Mouse (Mus musculus) heart, adult 9 months (tissue): ENCODE measurements around the gene Cmtm3.

Experiments used
- DNase-seq, 2 experiments: peaks; one replicate each; pipeline ENCODE4 v3.0.0; 2022; ENCODE audit warnings: low spot score in 2 of 2

Gene Cmtm3

GRCm38 (mm10) chr8:104383296-104383695 lies 44.1 kb downstream of the Cmtm3 start:
- no peak for DNase-seq

- no peak for DNase-seq
Measured at GRCm38 (mm10) chr8:104383977-104384376, 44.8 kb downstream of the Cmtm3 start.

- DNase-seq = no peak
Measured at GRCm38 (mm10) chr8:104386693-104387092, 47.5 kb downstream of the Cmtm3 start.

GRCm38 (mm10) chr8:104387501-104387900 lies 48.3 kb downstream of the Cmtm3 start:
- no peak for DNase-seq

- DNase-seq = peak in 1 of 2 experiments; percentile 32
Measured at GRCm38 (mm10) chr8:104387980-104388379, 48.8 kb downstream of the Cmtm3 start.

GRCm38 (mm10) chr8:104390245-104390644 lies 51.0 kb downstream of the Cmtm3 start:
- no peak for DNase-seq

- DNase-seq = no peak
Measured at GRCm38 (mm10) chr8:104393139-104393538, 53.9 kb downstream of the Cmtm3 start.

- no peak for DNase-seq
Measured at GRCm38 (mm10) chr8:104393767-104394166, 54.6 kb downstream of the Cmtm3 start.

- DNase-seq = peak; percentile 26 to 42
Measured at GRCm38 (mm10) chr8:104394801-104395702, 55.8 kb downstream of the Cmtm3 start.

GRCm38 (mm10) chr8:104395703-104396357 lies 56.6 kb downstream of the Cmtm3 start, which contains the start of gene Cmtm4:
Gene Cmtm4, minus strand, starts transcription at chr8:104395807.
- peak in 1 of 2 experiments; percentile 25 for DNase-seq
